Comparison of ENCODE assay signal across 8 mouse cellular contexts in genomic region chr17:65864742-65865141, GRCm38 (mm10). TPM values are rescaled to one million over a fixed set of nuclear protein-coding genes. Genes with fewer than 3 reads are reported as not detected.
DNase-seq lines count a peak whose midpoint lies in the region; ATAC-seq lines count a peak whose summit lies in the region.

No protein-coding gene starts in this region.

- no peak overlapping the region for H3K9ac ChIP-seq in intestine, embryonic 14.5 days (ENCODE audit: low read length)

- no peak overlapping the region for H3K4me2 ChIP-seq in intestine, embryonic 14.5 days (ENCODE audit: low read length)

- 0 out of 2 replicates have a peak, but pooled peaks have one; percentile 44 for ATAC-seq in intestine, embryonic 14.5 days (replicated peaks; ENCODE audit: low FRiP score, low TSS enrichment, low read depth)

- DNase-seq in adrenal gland, postnatal 14 days = peak; percentile 39
- DNase-seq in adrenal gland, postnatal 25 days = no peak
- peak; percentile 36 for DNase-seq in layer of hippocampus, adult 9-10 months (ENCODE audit: low spot score)
- DNase-seq in layer of hippocampus, postnatal 10 days (ENCODE audit: low spot score in 2 of 2) = no peak
- peak; percentile 31 for DNase-seq in c-Kit-negative CD71-positive TER-119-positive erythroid progenitor cells, embryonic 14.5 days (ENCODE audit: low read depth, low spot score)
- DNase-seq in intestine, embryonic 14.5 days (ENCODE audit: low spot score) = no peak
- peak; percentile 83 for DNase-seq in retina, postnatal 1 day
- DNase-seq in yolk sac, embryonic 10.5 days (ENCODE audit: low spot score) = no peak

- H3K4me3 ChIP-seq in intestine, embryonic 14.5 days (ENCODE audit: low read depth, low read length) = no peak overlapping the region

- no peaks in the 10 kb centered on the region for H3K27me3 ChIP-seq in intestine, embryonic 14.5 days (replicated peaks; ENCODE audit: control insufficient read depth, insufficient read depth, low read length)

- peaks cover 39% of the 10 kb centered on the region for H3K36me3 ChIP-seq in intestine, embryonic 14.5 days (ENCODE audit: control insufficient read depth, insufficient read depth, low read length)

- 30% methylated on average over 4 of the region's 4 CpGs for WGBS in intestine, embryonic 14.5 days

- H3K4me1 ChIP-seq in intestine, embryonic 14.5 days (replicated peaks; ENCODE audit: control insufficient read depth, insufficient read depth, low read length) = no peaks in the 10 kb centered on the region

- H3K27ac ChIP-seq in intestine, embryonic 14.5 days (ENCODE audit: low read depth) = no peak overlapping the region

- no peaks in the 10 kb centered on the region for H3K9me3 ChIP-seq in intestine, embryonic 14.5 days (ENCODE audit: control insufficient read depth, low read length)

RNA-seq across cellular contexts. Expression of gene Ralbp1, which starts 20.9 kb away (rescaled TPM):
- 37.6 and 48.7 TPM in 2 replicates for total RNA-seq in adrenal gland, postnatal 14 days (2021)
- 48.4 and 56.4 TPM in 2 replicates for total RNA-seq in adrenal gland, postnatal 25 days (2021)
- total RNA-seq in layer of hippocampus, postnatal 10 days (2021) = 10 to 100 TPM; 36.2 to 38.8 TPM
- polyA plus RNA-seq in intestine, embryonic 14.5 days (2014; fragmentation: Nextera tagmentation; extraction: Ambion mirVana) = 62.0 and 67.7 TPM in 2 replicates

Comparison
In these comparisons a context has a peak if more than half of its experiments do, and no peak if none do; other contexts are left out.
1. DNase-seq: peak in adrenal gland, postnatal 14 days (single experiment), layer of hippocampus, adult 9-10 months (single experiment), c-Kit-negative CD71-positive TER-119-positive erythroid progenitor cells, embryonic 14.5 days (single experiment) and retina, postnatal 1 day (single experiment); none in adrenal gland, postnatal 25 days (single experiment), layer of hippocampus, postnatal 10 days (0 of 2), intestine, embryonic 14.5 days (single experiment) and yolk sac, embryonic 10.5 days (single experiment).